Mouse (Mus musculus) liver, adult 2 months (tissue): ENCODE results near the gene Gm45140.

Source experiments
- CTCF ChIP-seq: fragments of 200-500 bp; IDR thresholded peaks from 2 replicates; pipeline ENCODE4 v1.5.1; 2011; ENCODE audit warnings: low read depth, low read length, control low read depth
- POLR2A ChIP-seq: fragments of 200-500 bp; IDR thresholded peaks from 2 replicates; pipeline ENCODE4 v1.6.1; 2011; ENCODE audit warnings: low read length, control low read depth; ENCODE audit not compliant: insufficient read depth; ENCODE audit errors: extremely low read depth

GRCm38 (mm10) chr6:87806857-87807256 is 28.7 kb downstream of the Gm45140 start:
- peak; percentile 22; the same call in 1 of the 2 replicates for TF ChIP-seq CTCF
- no peak for TF ChIP-seq POLR2A
